Mouse (Mus musculus) lung, adult 2 months (tissue): ENCODE measurements at regions not wholly inside any gene's neighbourhood (a gene's known extent, or its start where the extent isn't known, plus 50 kb on each side); places are given as distances from the start of the nearest gene placed in this dataset.

Experiments used
- CTCF ChIP-seq: fragments of 200-500 bp; IDR thresholded peaks from 2 replicates; pipeline ENCODE4 v1.5.1; 2011; ENCODE audit warnings: mild to moderate bottlenecking, low read length, control low read depth; ENCODE audit not compliant: insufficient read depth
- POLR2A ChIP-seq: fragments of 200-500 bp; IDR thresholded peaks from 2 replicates; pipeline ENCODE4 v1.6.1; 2011; ENCODE audit warnings: low read depth, mild to moderate bottlenecking, control low read depth, low read length, borderline replicate concordance; ENCODE audit errors: extremely low read depth

DNA sequence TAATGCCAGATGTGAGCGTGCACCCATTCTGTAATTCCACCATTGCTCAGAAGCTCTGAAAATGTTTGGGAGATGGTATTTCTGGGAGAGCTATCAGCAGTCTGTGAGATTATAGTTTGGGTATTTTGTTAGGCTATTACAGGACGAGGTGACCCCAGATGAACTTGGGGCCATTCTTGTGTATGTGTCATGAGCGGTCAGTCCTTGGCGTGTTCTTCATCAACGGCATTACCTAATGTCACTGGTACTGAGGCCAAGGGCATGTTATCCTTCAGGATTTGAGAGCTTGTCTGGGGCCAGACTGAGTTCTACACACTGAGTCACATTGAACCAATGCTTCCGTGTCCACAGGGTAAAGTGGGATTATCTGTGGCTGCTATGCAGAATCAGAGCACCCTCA, 335.9 kb upstream of the Id2 start:
- TF ChIP-seq POLR2A = no peak
- no peak for TF ChIP-seq CTCF
